Mouse (Mus musculus) kidney, embryonic 16.5 days (tissue): Measurements from ENCODE around the gene AC170998.1. TPM values are rescaled to one million over a fixed set of nuclear protein-coding genes. Genes with fewer than 3 reads are reported as not detected.
A peak's percentile ranks its signal among the peaks of the same experiment; 100 is the strongest.
"Not testable (repeated sequence)": the region's sequence is repeated elsewhere in the genome, so short reads cannot be mapped to it uniquely, and the experiment has no call there.

Source experiments
- ATAC-seq: fragments of 200-750 bp; cut with Nextera tagmentation; 2 replicates; pipeline ENCODE4 v1.8.0; 2017; ENCODE audit warnings: moderate TSS enrichment; ENCODE audit not compliant: low FRiP score, low TSS enrichment
- H3K27ac ChIP-seq: fragments of 300-500 bp; sonication (generic); 2 replicates; pipeline ENCODE4 v1.5.1; 2014; ENCODE audit warnings: low read length
- H3K27me3 ChIP-seq: fragments of 300-500 bp; sonication (generic); 2 replicates; pipeline ENCODE4 v1.6.1; 2014; ENCODE audit warnings: low read length, control low read depth, mixed read lengths; ENCODE audit not compliant: insufficient read depth
- H3K36me3 ChIP-seq: fragments of 300-500 bp; sonication (generic); 2 replicates; pipeline ENCODE4 v1.6.1; 2014; ENCODE audit warnings: low read length, control low read depth, mixed read lengths; ENCODE audit not compliant: insufficient read depth
- H3K4me1 ChIP-seq: fragments of 300-500 bp; sonication (generic); 2 replicates; pipeline ENCODE4 v1.6.1; 2014; ENCODE audit warnings: low read length, control low read depth, mixed read lengths; ENCODE audit not compliant: insufficient read depth
- H3K4me2 ChIP-seq: fragments of 300-500 bp; sonication (generic); replicated peaks from 2 replicates; pipeline ENCODE4 v1.6.1; 2014; ENCODE audit warnings: low read depth, low read length
- H3K4me3 ChIP-seq: fragments of 300-500 bp; sonication (generic); 2 replicates; pipeline ENCODE4 v1.5.1; 2014; ENCODE audit warnings: mild to moderate bottlenecking, low read length
- H3K9ac ChIP-seq: fragments of 300-500 bp; sonication (generic); replicated peaks from 2 replicates; pipeline ENCODE4 v1.6.1; 2014; ENCODE audit warnings: low read length
- H3K9me3 ChIP-seq: fragments of 300-500 bp; sonication (generic); 2 replicates; pipeline ENCODE4 v1.6.1; 2016; ENCODE audit warnings: low read length, control low read depth
- WGBS: fragments of 180-500 bp; shearing (Covaris S2); extraction: QIAGEN DNeasy Blood & Tissue Kit; methylation state at CpG from one replicate; pipeline ENCODE4 v1.1.7; 2014; 5-methylcytosine and 5-hydroxymethylcytosine counted together
- polyA plus RNA-seq: library from polyadenylated mRNA; unstranded; fragments of >200 nt; fragmentation: Nextera tagmentation; extraction: Ambion mirVana; gene quantifications from 2 replicates; pipeline ENCODE4 v1.2.1, GENCODE M21; 2015

AC170998.1 gene
- polyA plus RNA-seq, 1 experiment from 2014 or later = 1.8 TPM

DNA sequence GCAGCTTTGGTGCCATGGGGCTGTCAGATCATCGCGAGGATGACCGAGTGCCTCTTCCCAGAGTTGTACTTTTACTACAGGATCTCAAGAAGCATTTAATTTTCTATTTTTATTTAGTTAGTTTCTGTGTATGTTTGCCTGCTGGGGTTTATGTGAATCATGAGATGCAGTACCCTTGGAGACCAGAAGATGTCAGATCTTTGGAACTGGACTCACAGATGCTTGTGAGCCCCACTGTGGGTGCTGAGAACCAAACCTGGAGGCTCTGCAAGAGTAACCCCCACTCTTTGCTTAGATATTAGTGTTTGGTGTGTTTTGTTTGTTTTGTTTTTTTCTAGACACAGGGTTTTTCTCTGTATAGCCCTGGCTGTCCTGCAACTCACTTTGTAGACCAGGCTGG lies 11.9 kb upstream of the AC170998.1 start:
- peaks cover 33% of the 10 kb centered on the region for H3K36me3 ChIP-seq
- H3K4me3 ChIP-seq = no peak overlapping the region
- no peaks in the 10 kb centered on the region for H3K9me3 ChIP-seq
- H3K4me1 ChIP-seq = peaks cover 26% of the 10 kb centered on the region
- H3K4me2 ChIP-seq = no peak overlapping the region
- 91% methylated on average over 3 of the region's 3 CpGs for WGBS
- no peaks in the 10 kb centered on the region for H3K27me3 ChIP-seq
- ATAC-seq = no peak
- no peak overlapping the region for H3K9ac ChIP-seq
- H3K27ac ChIP-seq = no peak overlapping the region

DNA sequence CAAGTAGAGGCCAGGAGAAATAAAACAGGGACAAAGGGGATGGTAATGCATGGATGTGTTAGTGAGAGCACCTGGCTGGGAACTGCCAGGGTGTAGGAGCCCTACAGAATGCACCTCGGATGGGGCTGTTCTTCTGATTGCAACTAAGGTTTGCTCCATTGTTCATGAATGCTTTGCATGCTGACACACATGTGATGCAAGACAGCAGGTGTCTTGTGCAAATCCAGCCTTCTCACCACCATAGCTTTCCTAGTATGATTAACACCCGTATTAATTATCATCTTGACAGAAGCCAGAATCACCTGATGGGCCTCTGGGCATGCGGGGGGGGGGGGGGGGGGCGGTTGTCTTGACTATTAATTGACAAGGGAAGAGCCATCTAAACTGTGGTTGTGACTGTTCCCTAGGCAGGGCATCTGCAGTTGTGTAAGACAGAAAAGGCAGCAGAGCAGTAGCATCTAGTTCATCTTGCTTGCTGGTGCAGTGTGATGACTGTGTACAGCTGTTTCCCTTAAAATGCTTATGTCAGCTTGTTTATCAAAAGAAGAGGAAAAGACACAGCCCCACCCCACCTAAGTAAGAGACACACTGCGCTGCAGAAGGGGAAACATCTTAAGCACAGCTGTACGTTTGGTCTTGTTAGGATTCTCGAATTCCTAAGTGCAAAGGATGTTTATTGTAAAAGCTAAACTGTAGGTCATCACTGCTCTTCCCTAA lies 9.9 kb upstream of the AC170998.1 start:
- H3K4me2 ChIP-seq = no peak overlapping the region
- H3K27me3 ChIP-seq = no peaks in the 10 kb centered on the region
- 71% methylated on average over 6 of the region's 7 CpGs for WGBS
- no peaks in the 10 kb centered on the region for H3K9me3 ChIP-seq
- H3K9ac ChIP-seq = no peak overlapping the region
- no peak overlapping the region for H3K4me3 ChIP-seq
- no peak overlapping the region for H3K27ac ChIP-seq
- H3K36me3 ChIP-seq = peaks cover 33% of the 10 kb centered on the region
- H3K4me1 ChIP-seq = peaks cover 14% of the 10 kb centered on the region
- no peak for ATAC-seq

DNA sequence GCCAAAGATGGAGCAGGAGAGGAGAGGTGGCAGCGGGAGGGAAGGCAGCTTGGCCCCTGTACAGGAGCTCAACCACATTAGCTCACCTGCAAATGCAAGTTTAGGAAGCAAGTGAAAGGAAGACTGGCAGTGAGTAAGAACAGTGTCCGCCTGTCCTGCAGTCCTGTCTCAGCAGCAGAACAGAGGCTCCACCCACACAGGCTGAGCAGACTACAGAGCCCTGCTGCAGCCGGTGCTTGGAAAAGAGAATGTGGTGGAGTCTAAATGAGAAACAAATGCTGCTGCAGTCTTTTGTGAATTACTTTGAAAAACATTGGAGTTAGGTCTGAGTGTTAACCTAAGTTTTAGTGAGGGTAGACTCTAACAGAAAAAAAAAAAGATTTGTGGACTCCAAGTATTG lies 8.3 kb upstream of the AC170998.1 start:
- Histone ChIP-seq H3K9me3 (no peaks in the 10 kb centered on the region), H3K9ac (no peak overlapping the region), H3K4me1 (no peaks in the 10 kb centered on the region; the same call in 1 of the 2 replicates), H3K4me3 (no peak overlapping the region), H3K4me2 (no peak overlapping the region), H3K27me3 (no peaks in the 10 kb centered on the region), H3K27ac (no peak overlapping the region), H3K36me3 (peaks cover 42% of the 10 kb centered on the region)
- no peak for ATAC-seq
- 68% methylated on average over 3 of the region's 3 CpGs for WGBS

DNA sequence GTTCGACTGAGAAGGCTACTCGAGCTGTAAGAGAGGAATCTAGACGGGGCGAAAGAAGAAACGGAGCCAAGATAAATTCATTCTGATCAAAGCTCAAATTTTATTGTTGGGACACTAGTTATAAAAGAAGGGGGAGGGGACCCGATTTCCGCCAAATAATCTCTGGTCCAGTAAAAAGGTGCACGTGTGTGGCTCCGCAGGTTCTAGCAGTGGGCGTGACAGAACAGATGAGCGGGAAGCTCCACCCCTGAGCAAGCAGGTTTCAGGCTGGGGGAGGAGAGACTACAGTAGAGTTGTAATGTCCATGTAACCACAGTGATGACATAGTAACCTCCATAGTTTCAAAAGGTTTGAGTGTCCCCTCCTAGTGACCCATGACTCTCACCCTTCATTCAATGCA lies 1.6 kb downstream of the AC170998.1 start:
- not testable (repeated sequence) for H3K9me3 ChIP-seq, H3K27ac ChIP-seq, H3K4me1 ChIP-seq, H3K9ac ChIP-seq, H3K27me3 ChIP-seq, ATAC-seq, H3K4me3 ChIP-seq, H3K4me2 ChIP-seq
- WGBS = 84% methylated on average over 11 of the region's 11 CpGs
- peaks cover 75% of the 10 kb centered on the region for H3K36me3 ChIP-seq

DNA sequence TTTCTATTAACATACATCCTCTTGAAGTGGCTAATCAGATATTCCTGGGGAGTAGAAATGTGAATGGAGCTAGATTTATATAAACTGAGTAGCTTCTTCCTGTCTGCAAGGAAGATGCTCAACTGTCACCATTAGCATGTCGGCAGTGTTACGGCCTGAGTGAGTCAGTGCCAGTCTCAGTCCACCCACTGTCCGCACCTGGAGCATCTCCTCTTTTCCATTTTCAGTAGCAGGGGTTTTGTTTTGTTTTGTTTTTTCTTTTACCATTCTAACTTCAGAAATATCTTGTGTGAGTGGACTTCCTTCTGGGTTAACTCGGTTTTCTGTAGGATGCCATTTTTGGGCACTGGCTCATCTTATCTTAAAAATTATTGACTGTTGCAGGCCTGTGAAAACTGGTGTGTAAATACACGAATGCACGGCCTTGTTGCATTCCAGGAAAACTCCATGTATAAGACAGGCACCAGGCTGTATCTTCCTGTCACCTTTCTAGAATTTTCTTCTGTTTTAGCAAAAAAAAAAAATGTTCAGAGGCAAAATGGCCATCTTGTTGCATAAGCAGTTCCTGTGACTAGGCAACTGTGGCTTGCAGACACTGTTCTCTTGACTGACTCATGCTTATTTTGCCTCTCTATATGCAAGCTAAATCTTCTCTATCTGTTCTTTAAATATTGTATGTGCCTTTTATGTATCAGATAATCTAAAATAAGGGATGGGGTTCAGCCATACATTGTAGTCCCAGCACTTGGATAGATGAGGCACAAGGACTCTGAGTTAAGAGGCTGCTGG lies 9.6 kb downstream of the AC170998.1 start:
- no peak overlapping the region for H3K4me2 ChIP-seq
- no peak overlapping the region for H3K4me3 ChIP-seq
- 89% methylated on average over 6 of the region's 6 CpGs for WGBS
- H3K9me3 ChIP-seq = no peaks in the 10 kb centered on the region
- no peak overlapping the region for H3K27ac ChIP-seq
- H3K27me3 ChIP-seq = no peaks in the 10 kb centered on the region
- H3K9ac ChIP-seq = no peak overlapping the region
- peaks cover 31% of the 10 kb centered on the region for H3K36me3 ChIP-seq
- no peak for ATAC-seq
- no peaks in the 10 kb centered on the region for H3K4me1 ChIP-seq

DNA sequence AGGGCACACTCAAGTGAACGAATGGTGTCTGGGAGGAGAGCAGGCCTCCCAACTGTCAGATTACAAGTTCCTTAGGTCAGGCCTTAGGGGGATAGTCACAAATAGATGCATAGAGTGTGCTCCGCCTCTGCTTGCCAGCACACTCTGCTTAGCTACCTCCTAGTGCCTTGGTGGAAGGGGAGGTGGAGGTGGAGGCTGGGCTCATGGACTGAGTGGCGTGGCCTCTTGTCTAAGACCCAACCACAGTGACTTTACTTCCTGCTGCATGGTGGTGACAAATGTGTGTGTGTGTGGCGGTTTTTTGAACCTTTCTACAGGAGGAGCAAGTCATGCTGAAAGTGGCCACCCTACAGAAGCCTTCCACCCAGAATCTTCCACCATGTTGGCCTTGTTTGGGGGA lies 10.6 kb downstream of the AC170998.1 start:
- no peak overlapping the region for H3K9ac ChIP-seq
- H3K36me3 ChIP-seq = peaks cover 34% of the 10 kb centered on the region
- H3K4me1 ChIP-seq = no peaks in the 10 kb centered on the region
- H3K4me2 ChIP-seq = no peak overlapping the region
- H3K4me3 ChIP-seq = no peak overlapping the region
- no peaks in the 10 kb centered on the region for H3K27me3 ChIP-seq
- WGBS = 61% methylated on average over 4 of the region's 4 CpGs
- no peak overlapping the region for H3K27ac ChIP-seq
- H3K9me3 ChIP-seq = no peaks in the 10 kb centered on the region
- no peak for ATAC-seq

DNA sequence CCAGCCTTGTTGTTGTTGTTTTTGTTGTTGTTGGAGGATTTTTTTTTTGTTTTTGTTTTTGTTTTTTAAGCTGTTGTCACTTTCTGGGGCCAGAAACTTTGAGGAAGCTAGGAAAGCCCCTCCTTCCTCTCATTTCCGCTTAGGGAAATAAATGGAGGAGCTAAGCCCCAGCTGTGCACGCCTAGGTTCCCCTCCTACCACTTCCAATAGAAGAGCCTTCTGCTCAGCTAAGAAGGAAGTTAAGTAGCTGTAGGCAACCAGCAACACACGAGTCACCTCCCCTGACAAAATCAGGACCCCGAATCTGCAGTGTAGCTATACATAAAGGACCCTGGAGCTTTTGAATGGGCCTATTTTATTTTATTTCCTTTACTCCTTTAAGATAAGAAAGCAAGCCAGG lies 12.1 kb downstream of the AC170998.1 start:
- Histone ChIP-seq H3K27me3 (no peaks in the 10 kb centered on the region), H3K36me3 (peaks cover 39% of the 10 kb centered on the region), H3K27ac (no peak overlapping the region), H3K4me2 (no peak overlapping the region), H3K9me3 (no peaks in the 10 kb centered on the region), H3K4me3 (no peak overlapping the region), H3K4me1 (no peaks in the 10 kb centered on the region), H3K9ac (no peak overlapping the region)
- 89% methylated on average over 4 of the region's 4 CpGs for WGBS
- ATAC-seq = no peak

DNA sequence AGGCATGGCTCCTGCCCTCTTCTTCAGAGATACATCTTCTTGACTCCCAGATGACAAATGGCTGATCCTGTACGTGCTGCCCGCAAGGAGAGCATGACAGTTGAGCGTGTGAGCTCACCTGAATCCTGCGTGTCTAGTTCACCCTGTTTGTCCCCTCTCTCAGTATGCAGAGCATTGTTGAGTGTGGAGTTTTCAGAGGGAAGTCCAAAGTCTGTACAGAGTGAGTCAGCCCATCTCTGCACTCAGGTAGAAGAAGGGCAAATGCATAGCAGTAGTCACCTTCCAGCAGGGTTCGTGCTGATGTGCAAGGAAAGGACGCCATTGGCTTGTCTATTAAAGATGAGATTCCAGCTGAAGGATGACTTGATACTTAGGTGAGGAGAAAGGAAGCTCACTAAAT lies 13.4 kb downstream of the AC170998.1 start:
- Histone ChIP-seq H3K9me3 (no peaks in the 10 kb centered on the region), H3K4me3 (no peak overlapping the region), H3K27ac (no peak overlapping the region), H3K36me3 (peaks cover 45% of the 10 kb centered on the region), H3K4me1 (no peaks in the 10 kb centered on the region), H3K9ac (no peak overlapping the region), H3K4me2 (no peak overlapping the region), H3K27me3 (no peaks in the 10 kb centered on the region)
- no peak for ATAC-seq
- 97% methylated on average over 6 of the region's 6 CpGs for WGBS

DNA sequence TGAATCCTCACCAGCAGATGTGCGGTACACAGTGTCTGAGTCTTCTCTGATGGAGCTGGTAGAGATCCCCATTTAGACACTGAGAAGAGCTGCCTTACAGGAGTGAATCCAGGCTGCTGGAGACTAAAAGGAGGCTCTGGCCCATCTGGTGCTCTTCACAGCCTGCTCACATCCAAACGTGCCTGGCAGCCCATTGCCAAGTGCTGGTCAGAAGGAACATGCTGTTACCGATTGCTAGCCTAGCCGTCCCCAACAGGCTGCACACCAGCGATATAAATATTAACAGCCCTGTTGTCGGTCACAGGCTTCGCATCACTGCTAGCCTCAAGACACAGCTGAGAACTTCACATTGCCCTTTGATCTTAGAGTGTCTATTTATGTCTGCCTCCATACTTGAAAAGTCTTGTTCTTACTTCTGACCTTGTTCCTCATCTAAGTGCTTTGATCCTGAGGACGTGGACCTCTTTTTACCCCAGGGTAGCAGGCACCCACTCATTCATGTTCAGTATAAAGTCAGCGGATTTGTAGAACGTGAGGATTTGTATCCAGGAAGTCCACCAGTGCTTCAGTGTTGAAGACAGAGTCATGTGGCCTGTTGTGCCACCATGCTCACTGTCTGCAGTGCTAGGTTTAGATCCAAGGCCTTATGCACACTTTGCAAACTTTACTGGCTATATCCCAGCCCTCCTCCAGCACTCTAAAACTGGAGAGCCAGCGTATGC lies 17.4 kb downstream of the AC170998.1 start:
- ATAC-seq = peak; percentile 85
- H3K9me3 ChIP-seq = no peaks in the 10 kb centered on the region
- WGBS = 89% methylated on average over 11 of the region's 11 CpGs
- no peak overlapping the region for H3K9ac ChIP-seq
- no peak overlapping the region for H3K4me2 ChIP-seq
- peaks cover 75% of the 10 kb centered on the region for H3K36me3 ChIP-seq
- peak overlapping the region; percentile 37; the same call in 1 of the 2 replicates for H3K27ac ChIP-seq
- no peaks in the 10 kb centered on the region for H3K4me1 ChIP-seq
- no peak overlapping the region for H3K4me3 ChIP-seq
- H3K27me3 ChIP-seq = no peaks in the 10 kb centered on the region
